Mouse (Mus musculus): ENCODE measurements around the gene Akt1.

Akt1 gene

GRCm38 (mm10) chr12:112674132-112675011 lies at the start of gene Akt1:
Gene Akt1 (minus strand): TSS chr12:112674884.
- no peak for DNase-seq (ENCODE audit: low read depth, low spot score)

DNA sequence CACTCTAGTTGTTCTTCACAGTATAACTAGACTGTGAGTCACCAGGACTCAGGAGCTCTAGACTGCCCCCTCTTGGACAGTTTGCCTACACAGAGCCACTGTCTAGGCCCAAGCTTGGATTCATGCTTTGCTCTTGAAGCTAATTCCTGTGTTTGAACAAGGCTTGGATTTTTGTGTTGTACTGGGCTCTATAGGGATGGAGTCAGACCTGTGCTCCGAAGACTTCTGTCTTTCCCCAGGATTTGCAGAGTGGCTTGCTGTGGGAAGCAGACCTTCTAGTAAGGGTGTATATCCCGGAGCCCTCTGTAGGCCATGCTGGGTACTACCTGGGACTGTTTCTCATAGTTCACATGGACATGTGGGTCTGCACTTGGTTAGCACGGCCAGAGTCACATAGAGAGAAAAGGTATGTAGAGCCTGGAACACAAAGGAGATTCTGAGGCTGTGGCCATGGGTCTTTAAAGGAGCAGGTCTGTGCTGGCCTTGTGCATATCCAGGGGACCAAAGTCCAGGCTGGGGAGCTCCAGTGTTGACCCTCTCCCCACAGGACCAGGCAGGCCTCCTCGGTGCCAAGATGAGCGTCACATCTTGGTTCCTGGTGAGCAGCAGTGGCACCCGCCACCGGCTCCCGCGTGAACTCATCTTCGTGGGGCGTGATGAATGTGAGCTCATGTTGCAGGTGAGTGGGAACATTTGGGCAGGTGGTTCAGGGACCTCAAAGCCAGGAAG lies 49.6 kb upstream of the Akt1 start:
- DNase-seq (ENCODE audit: low read depth, low spot score): no peak

DNA sequence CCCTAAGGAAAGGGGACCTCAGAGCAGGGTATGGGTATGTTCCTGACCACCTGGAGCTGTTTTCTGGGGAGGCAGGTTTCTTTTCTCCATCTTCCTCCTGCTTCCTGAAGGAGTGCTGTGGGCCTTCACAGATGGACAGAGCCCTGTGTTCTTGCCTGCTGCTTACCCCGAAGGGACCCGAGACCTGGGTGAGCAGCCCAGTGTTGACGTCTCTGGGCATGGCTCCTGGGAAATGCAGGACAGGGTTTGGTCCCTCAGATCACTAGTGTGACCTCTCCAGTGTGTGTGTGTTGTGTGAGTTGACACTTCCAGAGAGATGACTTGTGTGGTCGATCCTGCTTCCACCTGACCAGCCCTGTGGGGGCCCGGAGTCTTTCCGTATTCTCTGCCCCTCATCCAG lies 48.8 kb upstream of the Akt1 start:
- no peak for DNase-seq (ENCODE audit: low read depth, low spot score)

- no peak for DNase-seq (ENCODE audit: low read depth, low spot score)
Observed at GRCm38 (mm10) chr12:112723028-112723330, 48.3 kb upstream of the Akt1 start.

- DNase-seq (ENCODE audit: low read depth, low spot score): no peak
Observed at GRCm38 (mm10) chr12:112722240-112723027, 47.8 kb upstream of the Akt1 start.

DNA sequence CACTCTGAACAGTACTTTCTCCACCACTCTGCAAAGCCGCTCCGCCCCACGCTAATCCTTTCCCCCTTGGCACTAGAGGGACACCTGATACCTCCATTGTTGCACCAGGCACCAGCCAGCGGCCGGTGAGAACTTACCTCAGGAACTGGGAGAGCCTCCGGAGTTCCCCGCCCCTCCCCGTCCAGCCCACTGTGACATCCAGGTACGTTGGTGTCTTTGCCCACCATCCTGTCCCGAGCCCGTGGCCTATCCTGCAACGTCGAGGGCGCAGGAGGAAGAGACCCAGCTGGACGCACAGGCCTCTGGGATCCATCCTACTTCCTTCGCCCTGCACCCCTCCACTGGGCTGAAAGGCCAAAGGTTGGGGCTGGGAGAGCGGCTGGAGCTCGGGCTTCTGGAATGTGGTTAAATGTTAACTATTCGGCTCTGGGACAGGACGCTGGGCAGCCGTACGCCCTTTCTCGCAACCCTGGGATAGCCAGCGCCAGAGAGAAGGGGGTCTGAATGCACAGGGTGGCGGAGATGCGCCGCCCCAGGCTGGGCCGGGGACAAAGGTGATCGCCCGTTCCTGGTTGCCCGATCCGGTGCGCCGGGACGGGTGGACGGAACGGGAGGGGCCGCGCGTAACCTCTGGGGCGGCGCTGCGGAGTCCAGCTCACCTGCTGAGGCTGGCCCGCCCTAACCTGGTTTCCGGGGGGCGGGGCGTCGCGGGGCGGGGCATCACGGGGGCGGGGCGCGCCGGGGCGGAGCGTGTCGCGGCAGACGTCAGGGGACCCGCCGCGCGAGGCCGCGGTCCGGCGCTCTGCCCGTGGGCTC lies 46.9 kb upstream of the Akt1 start:
- DNase-seq (ENCODE audit: low read depth, low spot score): no peak

DNA sequence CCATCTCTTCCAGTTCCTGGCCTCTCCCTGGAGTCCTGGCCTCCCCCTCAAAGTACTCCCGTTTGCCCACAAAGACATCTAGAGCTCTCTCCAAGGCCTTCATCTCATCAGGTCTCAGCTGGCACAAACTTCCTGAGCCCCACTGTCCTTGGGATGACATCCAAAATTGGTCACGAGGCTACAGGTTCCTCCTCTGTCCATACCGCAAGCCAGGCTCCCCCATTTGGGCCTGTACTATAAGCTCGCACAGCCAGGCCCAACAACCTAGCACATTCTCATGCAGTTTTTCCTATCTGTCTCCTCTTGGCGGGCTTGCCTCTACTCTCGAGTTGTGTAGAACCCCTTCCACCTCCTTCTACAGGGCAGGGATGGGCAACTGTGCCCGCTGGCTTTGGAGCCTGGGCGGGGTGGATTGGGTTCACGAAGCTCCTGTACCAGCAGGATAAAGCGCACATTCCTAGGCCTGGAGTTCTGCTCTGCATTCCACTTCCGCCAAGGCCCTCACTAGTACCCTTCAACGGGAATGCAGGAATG lies 46.3 kb upstream of the Akt1 start:
- DNase-seq (ENCODE audit: low read depth, low spot score): no peak

DNA sequence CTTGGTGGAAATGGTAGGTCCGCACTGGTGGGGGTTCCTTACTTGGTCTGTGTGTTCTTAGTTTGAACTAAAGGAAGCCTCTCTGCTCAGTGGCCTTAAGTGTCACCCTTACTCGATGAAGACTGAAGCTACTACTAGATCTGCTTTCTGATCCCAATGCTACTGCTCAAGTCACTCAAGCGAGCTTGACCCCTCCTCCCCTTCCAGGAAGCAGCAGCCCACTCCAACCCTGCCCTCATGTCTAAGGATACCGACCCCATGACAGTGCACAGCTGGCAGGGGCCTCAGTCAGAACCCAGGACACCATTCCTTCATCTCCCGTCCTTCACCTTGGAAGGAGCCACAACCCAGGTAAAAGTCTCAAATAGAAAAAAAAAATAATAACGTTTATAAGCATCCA lies 45.5 kb upstream of the Akt1 start, which contains the start of gene Cep170b:
Gene Cep170b, plus strand, starts transcription at position 240 of the 400 bp plus-strand sequence.
- no peak for DNase-seq (ENCODE audit: low read depth, low spot score)

GRCm38 (mm10) chr12:112718995-112719394 lies 44.3 kb upstream of the Akt1 start:
- no peak for DNase-seq (ENCODE audit: low read depth, low spot score)

GRCm38 (mm10) chr12:112717140-112717539 lies 42.5 kb upstream of the Akt1 start:
- DNase-seq (ENCODE audit: low read depth, low spot score): no peak

DNA sequence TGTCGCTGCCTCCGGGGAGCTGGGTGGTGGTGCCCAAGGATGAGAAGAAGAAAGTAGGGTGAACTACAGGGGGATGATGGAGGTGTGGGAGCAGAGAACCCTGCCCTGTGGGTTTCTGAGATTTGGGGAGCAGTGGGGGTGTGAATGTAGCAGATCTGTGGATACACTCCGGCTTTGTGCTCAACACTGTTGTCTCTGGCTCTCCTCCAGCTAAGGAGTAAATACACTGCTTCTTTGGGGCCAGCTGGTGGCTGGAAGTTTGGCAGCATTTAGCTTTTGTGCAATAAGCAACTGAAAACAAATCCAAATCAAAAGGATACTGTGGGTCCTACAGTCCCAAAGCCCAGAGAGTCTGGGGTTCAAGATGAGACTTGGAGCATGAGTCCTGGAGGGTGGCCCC lies 39.3 kb upstream of the Akt1 start:
- DNase-seq (ENCODE audit: low read depth, low spot score): no peak

- no peak for DNase-seq (ENCODE audit: low read depth, low spot score)
Observed at GRCm38 (mm10) chr12:112707573-112707869, 32.8 kb upstream of the Akt1 start.

- no peak for DNase-seq (ENCODE audit: low read depth, low spot score)
Observed at GRCm38 (mm10) chr12:112706704-112707572, 32.3 kb upstream of the Akt1 start.

- no peak for DNase-seq (ENCODE audit: low read depth, low spot score)
Observed at GRCm38 (mm10) chr12:112702374-112703320, 28.0 kb upstream of the Akt1 start.

DNA sequence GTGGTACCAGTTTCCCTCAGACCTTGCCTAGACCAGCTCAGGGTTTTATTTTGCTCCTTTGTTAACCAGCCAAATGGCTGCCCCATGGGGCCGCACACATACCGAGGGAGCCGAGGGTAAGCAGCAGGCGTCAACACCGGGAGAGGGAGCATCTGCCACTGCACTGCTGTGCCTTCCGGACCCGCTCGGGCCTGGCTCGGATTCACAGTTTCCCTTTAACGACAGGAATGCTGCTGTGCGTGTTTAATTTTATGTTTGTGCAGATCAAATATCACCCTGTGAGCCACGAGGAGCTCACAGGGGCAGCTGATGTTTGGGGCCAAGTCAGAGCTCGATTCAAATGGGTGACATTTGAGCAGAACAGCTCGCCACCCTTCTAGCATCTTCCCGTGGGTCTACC lies 25.8 kb upstream of the Akt1 start:
- DNase-seq (ENCODE audit: low read depth, low spot score): no peak

DNA sequence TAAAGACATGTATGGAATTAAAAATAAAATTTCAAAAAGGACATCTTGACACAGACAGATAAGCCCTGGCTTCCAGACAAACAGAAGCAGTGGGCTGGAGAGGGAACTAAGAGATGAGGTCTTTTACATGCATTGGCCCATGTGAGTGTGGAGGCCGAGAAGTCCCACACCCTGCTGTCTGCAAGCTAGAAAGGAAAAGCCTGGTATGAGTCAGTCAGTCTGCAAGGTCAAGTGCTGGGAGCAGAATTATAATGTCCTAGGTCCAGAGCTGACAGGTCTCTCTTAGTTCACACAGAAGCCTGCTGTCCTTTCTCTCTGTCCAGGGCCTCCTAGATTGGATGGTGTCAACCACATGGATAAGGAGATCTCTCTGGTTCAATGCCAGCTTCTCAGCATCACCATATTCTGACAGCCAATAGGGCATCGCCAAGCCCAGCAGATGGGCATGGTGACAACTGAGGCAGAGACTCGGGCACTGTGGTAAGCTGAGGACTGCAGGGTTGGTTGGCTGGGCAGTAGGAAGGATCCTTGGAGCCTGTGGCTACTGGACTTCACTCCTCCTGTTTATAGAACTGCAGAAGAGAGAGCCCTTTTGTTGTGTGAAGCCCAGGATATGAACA lies 22.2 kb upstream of the Akt1 start:
- no peak for DNase-seq (ENCODE audit: low read depth, low spot score)

- DNase-seq (ENCODE audit: low read depth, low spot score): no peak
Observed at GRCm38 (mm10) chr12:112694127-112694475, 19.4 kb upstream of the Akt1 start.

DNA sequence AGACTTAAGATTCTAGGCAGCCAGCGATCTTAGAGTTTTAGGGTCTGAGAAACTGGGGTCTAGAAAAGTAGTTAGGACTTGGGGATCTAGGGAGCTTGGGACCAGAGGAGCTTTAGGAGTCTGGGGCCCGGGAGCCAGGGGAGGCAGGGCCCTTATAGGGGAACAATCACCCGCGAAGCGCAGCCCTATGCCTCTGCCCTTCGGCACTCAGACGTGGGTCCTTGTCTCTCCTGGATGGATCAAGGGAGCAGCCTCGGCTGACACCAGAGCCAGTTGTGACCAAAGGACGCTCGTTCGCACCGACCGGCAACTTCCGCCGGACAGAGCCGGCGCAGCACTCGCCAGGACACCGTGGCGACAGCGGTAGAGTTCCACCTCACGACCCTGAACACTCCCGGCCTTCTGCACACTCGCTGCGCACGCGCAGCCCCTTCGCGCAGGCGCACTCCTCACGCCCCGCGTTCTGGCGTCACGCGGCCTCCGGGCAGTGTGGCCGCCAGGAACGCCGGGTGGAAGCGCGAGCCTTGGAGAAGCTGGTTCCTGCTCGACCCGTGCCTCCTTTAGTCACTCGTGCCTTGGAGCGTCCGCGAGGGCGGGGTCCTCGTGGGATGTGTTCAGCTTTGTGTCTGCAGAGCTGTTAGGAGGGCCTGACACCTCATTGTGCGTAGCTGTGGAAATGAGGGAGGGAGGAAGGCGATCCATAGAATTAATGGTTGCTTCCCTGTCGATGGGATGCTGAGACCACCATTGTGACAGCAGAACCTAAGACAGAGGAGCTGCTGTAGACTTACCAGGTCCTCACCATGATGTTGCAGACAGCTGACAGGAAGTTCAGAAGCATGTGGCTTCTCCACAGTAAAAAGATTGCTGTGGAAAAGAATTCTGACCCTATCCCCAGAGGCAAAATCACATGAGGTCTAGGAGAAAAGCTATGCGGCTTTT lies 18.8 kb upstream of the Akt1 start:
- peak; percentile 87 for DNase-seq (ENCODE audit: low read depth, low spot score)

All from retina, adult 2 months (tissue).